Mouse (Mus musculus): ENCODE data around the gene Ficd.

Ficd gene

DNA sequence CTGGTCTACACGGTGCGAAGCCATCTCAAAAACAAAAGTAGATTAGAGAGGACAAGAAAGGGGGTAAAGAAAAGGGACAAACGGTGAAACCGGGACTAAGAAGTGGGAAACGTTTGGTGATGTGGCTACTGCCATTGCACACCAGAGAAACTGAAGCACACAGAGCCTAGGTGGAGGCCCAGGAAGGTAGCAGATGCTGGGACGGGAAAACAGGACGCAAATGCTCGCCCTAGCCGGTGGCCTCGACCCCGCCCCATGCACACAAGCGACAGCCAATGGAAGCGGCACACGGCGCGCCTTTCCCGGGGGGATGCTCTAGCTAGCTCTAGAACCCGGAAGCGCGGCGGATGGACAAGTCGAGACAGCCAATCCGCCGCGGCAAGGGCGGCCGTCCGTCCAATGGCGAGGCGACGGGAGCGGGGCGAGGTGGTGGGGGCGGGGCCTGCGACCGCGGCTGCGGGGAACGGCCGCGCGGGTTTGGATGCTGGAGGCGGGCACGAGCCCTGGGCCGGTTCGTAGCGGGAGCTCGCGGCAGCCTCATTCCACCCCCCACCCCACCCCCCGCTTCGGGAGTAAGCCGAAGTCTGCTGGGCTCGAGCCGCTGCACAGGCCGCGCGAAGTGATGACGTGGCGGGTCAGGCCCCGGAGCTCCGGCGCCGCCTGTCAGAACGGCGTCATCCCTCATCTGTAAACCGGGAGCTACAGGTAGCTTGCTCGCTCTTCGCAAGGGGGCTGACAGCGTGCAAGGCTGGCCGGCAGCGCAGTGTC lies at the start of gene Ficd:
Gene Ficd, plus strand, starts transcription at position 459 of the 768 bp plus-strand sequence.
- peak; percentile 97 for DNase-seq (ENCODE audit: low read depth, low spot score)

DNA sequence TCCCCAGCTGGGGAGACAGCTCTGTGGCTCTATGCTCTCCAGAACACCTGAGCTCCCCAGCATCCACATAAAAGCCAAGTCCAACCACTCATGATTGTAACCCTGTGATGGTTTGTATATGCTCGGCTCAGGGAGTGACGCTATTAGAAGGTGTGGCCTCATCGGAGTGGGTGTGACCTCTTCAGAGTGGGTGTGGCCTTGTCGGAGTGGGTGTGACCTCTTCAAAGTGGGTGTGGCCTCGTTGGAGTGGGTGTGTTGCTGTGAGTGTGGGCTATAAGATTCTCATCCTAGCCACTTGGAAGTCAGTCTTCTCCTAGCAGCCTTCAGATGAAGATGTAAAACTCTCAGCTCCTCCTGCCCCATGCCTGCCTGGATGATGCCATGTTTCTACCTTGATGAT lies 48.1 kb upstream of the Ficd start:
- no peak for DNase-seq (ENCODE audit: low read depth, low spot score)

DNA sequence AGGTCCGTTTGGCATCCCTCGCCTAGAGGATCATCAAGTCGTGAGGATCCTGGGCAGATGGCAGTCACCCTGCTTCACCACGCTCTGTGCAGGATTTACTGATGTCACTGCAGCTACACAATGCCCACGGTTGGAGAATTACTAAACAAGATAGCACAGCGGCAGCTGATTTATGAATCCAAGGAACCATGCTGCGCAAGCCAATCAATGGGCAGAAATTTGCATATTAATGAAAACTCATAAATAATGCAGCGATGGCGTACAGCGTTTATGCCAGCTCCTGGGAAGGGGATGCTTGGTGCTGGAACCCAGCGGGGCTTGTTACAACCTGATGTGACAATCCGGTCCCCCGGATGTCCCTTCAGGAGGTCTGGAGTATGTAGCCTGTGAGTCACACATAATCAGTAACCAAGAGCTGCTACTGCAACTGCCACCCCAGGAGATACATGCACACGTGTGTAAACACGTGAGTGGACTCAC lies 45.5 kb upstream of the Ficd start:
- DNase-seq (ENCODE audit: low read depth, low spot score), result no peak

DNA sequence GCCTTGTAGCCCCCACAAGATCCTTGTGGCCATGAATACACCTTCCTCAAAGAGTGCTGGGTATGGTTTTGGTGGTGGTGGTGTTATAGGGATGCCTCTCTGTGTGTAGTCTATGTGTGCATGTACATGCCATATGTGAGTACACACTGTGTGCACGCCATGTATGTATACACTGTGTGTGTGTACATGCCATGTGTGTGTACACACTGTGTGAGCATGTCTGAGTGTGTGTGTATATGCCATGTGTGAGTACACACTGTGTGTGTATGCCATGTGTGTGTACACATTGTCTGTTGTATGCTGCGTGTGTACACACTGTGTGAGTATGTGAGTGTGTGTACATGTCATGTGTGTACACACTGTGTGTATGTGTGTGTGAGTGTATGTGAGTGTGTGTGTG lies 44.7 kb upstream of the Ficd start:
- DNase-seq (ENCODE audit: low read depth, low spot score), result no peak

DNA sequence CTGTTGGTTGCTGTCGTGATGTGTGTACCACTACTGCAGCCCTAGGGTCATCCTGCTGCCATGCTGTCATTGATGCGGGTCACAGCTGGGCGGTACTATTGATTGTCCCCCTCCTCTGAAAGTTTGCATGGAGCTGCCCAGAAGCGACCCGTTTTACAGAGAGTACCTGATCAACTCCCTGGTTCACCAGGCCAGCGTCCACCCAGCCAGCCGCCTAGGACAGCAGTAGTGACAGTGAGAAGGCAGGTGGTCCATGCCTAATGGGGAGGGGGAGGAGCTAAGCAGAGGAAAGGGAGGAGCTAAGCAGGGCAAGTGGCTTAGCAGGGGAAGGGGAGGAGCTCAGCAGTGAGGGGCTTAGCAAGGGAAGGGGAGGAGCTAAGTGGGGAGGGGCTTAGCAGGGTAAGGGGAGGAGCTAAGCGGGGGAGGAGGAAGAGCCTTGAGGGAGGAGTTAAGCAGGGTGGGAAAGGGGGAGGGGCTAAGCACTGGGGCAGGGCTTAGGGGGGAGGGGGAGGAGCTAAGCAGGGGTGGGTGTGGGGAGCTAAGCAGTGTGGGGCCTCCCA lies 42.3 kb upstream of the Ficd start:
- DNase-seq (ENCODE audit: low read depth, low spot score), result no peak

DNA sequence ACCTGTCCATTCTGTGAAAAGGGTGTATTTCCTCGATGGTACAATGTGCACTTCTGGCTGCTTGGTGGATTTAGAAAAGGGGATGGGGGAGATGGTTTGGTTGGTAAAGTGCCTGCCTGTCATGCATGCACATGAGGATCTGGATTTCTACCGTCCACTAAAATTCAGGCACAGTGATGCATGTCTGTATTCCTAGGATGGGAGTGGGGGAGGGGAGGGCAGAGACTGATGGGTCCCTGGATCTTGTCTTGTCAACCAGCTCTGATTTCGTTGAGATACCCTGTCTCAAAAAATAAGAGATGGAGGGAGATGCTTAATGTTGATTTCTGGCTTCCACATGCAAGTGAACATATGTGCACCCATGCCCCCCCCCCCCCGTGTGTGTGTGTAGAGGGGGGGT lies 41.6 kb upstream of the Ficd start:
- no peak for DNase-seq (ENCODE audit: low read depth, low spot score)

DNA sequence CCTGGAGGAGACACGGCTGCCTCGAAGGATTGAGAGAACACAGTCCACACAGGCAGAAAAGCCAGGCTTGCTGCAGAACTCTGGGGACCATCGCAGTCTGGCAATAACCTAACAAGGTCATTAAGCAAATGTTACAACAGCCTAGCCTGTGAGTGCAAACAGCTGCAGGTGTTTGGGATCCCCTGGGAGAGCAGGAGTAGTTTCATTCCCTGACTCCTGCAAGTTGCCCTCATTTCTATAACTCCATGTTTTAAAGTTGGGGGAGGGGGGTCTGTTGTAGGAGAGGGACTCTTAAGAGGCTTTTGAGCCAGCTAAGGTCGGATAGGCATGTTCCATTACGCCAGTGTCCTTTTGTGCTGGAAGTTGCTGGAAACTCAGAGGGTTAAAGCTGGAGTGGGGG lies 41.2 kb upstream of the Ficd start:
- peak; percentile 41 for DNase-seq (ENCODE audit: low read depth, low spot score)

DNA sequence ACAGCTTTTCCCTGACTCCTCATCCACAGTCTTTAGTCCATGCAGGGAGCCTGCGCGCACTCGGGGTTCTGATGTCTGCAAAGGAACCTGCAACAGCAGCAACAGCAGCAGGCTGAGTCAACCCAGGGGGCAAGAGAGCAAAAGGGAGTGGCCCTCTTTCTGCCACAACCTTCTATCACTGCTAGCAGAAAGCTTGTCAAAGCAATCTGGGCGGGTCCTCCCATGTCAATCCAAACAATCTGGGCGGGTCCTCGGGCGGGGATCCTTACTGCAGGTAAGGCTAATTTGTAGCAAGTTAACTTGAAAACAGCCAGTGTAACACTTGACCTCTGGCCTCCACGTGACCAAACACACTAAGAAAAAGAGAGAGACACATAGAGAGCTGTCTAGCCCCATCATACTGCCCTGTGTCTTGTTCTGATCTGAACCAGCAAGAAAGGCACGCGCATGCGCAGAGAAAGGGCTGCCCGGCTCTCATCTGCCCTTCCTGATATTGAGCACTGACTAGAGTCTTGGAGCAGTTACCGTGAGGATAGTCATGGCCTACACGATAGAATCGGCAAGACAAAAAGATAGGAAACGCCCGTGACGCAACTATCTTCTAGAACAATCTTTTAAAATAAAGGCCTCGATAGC lies 35.1 kb upstream of the Ficd start:
- no peak for DNase-seq (ENCODE audit: low read depth, low spot score)

DNA sequence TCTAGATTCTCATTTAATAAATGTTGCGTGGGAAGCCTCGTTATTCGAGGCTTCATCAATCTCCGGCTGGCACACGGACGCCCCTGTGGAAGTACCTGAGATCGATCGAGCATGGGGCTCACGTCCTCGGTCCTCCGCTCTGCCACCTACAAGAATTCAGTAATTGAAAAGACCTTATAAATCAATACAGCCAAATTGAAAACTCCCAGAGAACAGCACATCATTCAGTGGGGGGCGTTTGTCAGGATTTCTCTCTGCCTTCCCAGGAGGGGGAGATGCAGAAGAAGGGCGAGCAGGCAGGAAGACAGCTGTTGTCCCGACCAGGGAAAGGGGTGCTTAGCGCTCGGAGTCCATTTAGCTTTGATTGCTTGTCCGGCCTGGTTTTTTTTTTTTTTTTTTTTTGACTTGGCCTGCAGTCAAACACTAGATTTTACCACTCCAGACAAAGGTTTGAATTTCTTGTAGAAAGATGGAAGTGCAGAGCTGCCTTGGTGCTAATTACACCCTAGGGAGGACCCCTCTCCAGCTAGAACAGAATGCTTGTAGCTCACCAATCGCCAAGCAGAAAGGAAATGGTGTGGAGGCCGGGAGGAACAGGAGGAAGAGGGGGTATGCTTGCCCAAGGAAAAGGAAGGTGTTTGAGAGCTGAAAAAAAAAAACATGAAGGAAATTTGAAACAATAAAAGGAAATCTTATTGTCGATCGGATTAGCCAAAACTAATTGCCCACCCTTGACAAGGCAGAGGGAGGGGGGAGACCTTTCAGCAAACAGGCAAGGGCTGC lies 31.6 kb upstream of the Ficd start:
- no peak for DNase-seq (ENCODE audit: low read depth, low spot score)

DNA sequence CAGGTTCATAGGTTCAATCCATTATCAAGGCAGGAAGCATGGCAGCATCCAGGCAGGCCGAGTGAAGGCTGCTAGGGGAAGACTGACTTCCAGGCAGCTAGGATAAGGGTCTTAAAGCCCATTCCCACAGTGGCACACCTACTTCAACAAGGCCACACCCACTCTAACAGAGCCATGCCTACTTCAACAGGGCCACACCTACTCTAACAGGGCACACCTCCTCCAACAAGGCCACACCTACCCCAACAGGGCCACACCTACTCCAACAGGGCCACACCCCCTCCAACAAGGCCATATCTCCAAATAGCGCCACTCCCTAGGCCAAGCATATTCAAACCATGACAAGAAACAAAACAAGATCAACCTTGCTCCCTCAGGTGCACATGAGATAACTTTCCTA lies 22.7 kb upstream of the Ficd start:
- no peak for DNase-seq (ENCODE audit: low read depth, low spot score)

DNA sequence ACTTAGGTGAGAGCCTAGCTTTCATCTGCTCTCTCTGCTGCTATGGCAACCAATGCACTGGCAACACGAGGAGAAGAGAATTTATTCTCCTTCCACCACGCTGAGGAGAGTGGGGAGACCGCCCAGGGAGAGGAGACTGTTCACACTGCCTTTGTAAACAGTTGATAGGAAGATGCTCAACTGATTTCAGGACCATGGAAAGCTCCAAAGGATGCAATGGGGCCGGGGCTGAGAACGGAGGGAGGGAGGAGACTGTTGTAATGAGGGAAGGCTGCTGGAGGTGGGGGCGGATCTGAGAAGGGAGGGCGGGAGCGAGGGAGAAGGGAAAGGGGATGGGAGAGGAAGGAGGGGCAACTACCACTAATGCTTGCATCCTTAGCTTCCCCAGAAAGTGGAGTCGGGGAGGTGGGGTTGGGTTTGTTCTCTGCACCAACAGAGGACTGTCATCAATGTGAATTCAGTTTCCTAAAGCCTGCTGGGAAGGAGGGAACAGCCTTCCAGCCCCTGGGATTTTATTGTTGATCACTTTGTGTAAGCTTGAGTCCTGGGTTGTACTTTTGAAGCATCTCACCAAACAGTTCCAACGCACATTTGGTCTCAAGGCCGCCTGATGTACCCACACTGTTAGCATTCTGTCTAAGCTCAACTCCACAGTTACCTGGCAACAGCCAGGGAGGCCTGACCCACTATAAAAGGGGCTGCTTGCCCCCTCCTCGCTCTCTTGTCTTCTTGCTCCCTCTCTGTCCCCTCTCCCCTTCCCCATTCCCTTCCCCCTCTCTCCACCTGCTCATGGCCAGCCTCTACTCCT lies 18.8 kb upstream of the Ficd start:
- peak; percentile 83 for DNase-seq (ENCODE audit: low read depth, low spot score)

DNA sequence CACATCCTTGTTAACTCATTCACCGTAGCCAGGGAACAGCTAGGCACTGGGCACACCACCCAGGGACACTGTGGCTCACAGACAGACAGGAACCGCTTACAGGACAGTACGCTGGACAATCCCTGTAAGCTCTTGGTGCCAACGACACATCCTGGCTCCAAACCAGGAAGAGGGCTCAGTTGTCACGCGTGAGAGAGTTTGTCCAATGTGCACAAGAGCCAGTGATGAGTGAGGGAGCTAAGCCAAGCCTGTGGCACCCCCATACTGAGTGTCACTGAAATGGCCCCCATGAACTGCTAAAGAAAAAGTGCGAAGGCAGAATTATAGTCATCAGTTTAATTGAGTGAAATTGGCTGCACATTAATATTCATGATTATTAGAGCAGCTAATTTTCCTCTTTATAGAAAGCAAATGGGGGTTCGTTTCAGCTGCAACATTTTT lies 16.4 kb upstream of the Ficd start:
- DNase-seq (ENCODE audit: low read depth, low spot score), result no peak

DNA sequence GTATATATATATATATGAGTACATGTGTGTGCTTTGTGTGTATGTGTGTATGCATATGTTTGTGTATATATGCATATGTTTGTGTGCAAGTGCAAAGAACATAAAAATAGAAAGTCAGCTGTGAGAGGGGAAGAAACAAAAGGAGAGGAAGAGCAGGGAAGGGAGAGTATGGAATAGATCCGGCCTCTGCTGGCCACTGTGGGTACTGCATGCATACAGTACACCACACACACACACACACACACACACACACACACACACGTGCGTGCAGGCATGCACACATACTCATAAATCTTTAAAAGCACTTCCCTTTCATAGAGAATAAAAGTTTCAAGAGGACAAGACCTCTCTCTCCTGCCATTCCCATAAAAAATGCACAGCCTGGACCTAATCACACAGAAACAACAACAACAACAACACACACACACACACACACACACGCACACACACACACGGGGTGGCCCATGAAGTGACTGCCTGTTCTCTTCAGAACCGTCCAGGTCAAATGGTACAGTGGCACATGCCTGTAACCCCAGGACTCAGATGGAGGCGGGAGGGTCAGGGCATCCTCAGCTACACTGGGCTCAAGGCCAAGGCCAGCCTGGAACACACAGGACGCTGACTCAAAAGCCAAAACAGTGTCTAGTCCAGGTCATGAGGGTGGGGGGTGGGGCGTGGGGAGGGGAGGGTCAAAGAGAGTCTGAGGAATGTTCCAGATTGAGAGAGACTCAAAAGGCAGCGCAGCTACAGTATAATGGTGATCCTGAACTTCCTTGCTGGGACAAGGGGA lies 13.2 kb upstream of the Ficd start:
- no peak for DNase-seq (ENCODE audit: low read depth, low spot score)

DNA sequence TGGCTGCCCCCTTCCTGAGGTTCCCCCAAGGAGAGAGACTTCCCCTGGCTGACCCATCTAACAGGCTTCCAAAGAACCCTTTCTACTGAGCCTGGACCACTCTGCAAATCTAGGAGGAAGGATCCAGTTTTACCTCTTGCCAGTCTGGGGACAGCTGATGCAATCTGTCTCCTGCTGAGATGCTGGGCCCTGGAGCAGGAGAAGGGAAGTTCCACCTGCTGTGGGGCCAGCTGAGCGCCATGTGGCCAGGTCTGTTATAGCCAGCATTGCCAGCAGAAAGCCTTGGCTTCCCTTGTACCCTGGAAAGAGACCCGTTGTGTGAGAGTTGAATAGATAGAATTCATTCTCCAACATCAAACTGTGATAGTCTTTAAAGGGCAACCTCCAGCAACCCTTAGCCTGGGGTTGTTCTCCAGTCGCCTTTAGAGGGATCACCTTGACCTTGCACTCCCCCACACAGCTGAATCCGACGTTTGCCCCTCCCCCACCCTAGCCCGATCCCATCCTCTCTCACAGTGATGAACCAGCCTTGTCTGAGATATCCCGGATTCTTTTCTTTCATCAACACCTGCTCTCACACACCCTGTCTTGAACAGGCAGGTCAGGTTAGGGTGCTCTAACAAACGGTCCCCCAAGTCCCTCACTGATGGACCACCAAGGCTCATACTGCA lies 11.9 kb upstream of the Ficd start:
- no peak for DNase-seq (ENCODE audit: low read depth, low spot score)

DNA sequence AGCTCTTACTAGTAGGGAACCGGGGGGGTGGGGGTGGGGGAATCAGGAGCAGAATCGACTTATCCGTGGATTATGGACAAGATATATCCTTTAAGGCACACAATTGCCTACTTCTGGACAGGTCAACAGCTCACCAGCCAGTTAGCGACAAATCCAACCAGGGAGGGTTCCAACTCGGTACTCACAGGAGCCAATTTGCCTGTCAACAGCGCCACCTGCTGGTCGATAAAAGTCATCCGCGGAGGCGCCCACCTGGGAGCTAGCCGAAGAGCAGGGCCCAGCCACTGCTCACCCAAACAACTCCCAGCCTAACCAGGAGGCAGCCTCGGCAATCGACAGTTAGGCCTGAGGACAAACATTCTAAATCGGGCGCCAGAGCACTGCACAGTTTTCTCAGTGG lies 11.2 kb upstream of the Ficd start, which contains the start of gene 1700069L16Rik:
Gene 1700069L16Rik, minus strand, starts transcription at position 327 of the 400 bp plus-strand sequence.
- peak; percentile 78 for DNase-seq (ENCODE audit: low read depth, low spot score)

DNA sequence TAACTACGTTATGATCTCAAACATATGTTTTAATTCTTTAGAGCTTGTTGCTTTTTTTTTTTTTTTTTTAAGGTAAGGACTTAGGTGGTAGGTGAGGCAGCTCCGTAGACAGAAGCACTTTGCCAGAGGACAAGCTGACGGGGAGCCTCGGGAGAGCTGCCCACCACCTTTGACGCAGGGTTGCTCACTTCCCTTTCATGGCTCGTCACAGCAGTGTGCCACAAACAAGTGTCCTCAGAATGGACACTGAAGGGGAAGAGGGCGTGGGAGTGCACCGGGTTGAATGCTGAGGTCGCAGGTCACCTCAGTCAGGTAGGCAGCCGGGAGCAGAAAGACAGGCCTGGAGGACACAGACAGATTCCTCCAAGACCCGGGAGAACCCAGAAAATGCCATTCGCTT lies 10.2 kb upstream of the Ficd start:
- DNase-seq (ENCODE audit: low read depth, low spot score), result no peak

DNA sequence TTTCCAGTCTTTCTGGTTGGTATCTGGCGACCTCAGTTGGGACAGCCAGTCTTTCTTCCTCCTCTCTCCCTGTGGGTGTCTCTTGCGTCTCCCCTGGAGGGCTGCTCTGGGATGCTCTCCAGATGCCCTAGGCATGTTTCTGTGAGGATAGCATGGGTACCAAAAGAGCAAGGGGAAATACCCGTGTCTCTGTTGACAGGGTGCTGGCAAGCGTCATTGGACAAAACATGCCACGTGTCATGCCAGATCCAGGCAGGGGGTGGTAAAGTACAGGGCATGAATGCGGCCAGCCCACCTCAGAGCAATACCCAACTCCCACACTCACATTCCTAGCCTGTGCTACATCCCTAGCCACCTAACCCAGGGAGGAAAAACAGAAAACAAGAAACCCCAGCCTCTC lies 9.0 kb upstream of the Ficd start:
- DNase-seq (ENCODE audit: low read depth, low spot score), result no peak

DNA sequence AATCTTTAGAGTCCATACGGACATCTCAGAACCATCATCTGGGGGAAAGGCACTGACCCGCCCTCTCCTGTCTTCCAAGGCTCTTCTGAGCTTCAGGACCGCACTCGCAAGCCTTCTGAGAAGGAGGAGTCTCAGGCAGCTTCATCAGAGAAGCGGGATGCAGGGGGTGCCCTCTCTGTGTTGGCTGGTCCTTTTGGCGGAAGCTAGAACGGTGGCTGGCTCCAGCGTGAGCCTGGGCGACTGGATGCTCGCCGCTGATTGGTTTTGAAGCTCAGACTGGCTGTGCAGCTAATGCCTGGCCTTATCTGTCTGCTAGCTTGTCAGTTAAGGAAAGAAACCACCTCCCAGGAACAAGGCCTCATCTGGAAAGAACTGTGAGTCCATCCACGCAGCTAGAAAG lies 8.4 kb upstream of the Ficd start:
- DNase-seq (ENCODE audit: low read depth, low spot score), result no peak

DNA sequence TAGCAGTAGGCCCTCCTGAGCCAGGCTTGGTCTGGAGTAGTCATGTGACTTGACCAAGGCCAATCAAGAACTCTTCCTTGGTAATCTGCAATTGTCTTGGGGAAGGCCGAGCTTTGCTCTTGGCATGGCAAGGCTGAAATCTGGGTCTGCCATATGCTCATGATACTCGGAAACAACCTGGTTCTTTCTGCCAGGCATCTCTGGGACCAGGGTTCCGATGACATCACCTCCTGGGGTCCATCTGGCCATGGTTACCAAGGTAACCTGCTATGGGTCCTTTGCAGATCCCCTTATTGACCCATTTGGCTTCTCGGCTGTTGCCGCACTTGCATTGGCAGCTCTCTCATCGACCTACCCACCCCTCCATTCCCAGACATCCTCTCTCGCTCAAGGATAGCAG lies 7.6 kb upstream of the Ficd start:
- no peak for DNase-seq (ENCODE audit: low read depth, low spot score)

DNA sequence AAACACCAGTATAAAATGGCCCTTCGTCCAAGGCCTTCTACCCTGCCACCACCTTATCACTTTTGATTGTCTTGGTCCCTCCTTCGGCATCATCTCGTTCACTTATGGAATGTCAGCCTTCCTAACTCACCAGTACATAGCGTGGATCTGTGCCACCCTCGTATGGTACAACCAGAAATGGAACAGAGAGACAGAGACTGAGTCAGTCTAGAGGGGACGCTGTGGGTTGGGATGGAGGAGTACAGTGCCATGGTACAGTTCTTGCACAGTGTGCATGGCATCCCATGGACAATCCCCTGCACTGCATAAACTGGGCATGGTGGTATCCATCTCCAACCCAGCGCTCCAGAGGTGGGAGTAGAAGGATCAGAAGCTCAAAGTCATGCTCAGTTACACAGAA lies 6.9 kb upstream of the Ficd start:
- DNase-seq (ENCODE audit: low read depth, low spot score), result no peak
